Mouse (Mus musculus): ENCODE measurements around the gene Zfp830.
A peak's percentile ranks its signal among the peaks of the same experiment; 100 is the strongest.

The Zfp830 gene

GRCm38 (mm10) chr11:82763742-82764437 is at the start of gene Zfp830, which contains the start of gene Cct6b:
Gene Zfp830, plus strand, starts transcription at chr11:82764345.
Gene Cct6b, minus strand, starts transcription at chr11:82764321.
- TF ChIP-seq GATA4 (IDR thresholded peaks at IDR 0.05; ENCODE audit: insufficient replicate concordance, low read length) = peak; percentile 48; the same call in 1 of the 2 replicates

- no peak for TF ChIP-seq GATA4 (IDR thresholded peaks at IDR 0.05; ENCODE audit: insufficient replicate concordance, low read length)
Observed at GRCm38 (mm10) chr11:82719294-82719693, 44.9 kb upstream of the Zfp830 start.

- TF ChIP-seq GATA4 (IDR thresholded peaks at IDR 0.05; ENCODE audit: insufficient replicate concordance, low read length) = no peak
Observed at GRCm38 (mm10) chr11:82726862-82727261, 37.3 kb upstream of the Zfp830 start.

- TF ChIP-seq GATA4 (IDR thresholded peaks at IDR 0.05; ENCODE audit: insufficient replicate concordance, low read length) = no peak
Observed at GRCm38 (mm10) chr11:82734227-82734626, 29.9 kb upstream of the Zfp830 start.

GRCm38 (mm10) chr11:82739006-82739405 is 25.1 kb upstream of the Zfp830 start:
- TF ChIP-seq GATA4 (IDR thresholded peaks at IDR 0.05; ENCODE audit: insufficient replicate concordance, low read length) = no peak

GRCm38 (mm10) chr11:82746138-82746537 is 18.0 kb upstream of the Zfp830 start:
- peak; percentile 52; the same call in 1 of the 2 replicates for TF ChIP-seq GATA4 (IDR thresholded peaks at IDR 0.05; ENCODE audit: insufficient replicate concordance, low read length)

- no peak for TF ChIP-seq GATA4 (IDR thresholded peaks at IDR 0.05; ENCODE audit: insufficient replicate concordance, low read length)
Observed at GRCm38 (mm10) chr11:82746857-82747366, 17.2 kb upstream of the Zfp830 start.

GRCm38 (mm10) chr11:82752349-82753115 is 11.6 kb upstream of the Zfp830 start:
- TF ChIP-seq GATA4 (IDR thresholded peaks at IDR 0.05; ENCODE audit: insufficient replicate concordance, low read length) = no peak

- TF ChIP-seq GATA4 (IDR thresholded peaks at IDR 0.05; ENCODE audit: insufficient replicate concordance, low read length) = no peak
Observed at GRCm38 (mm10) chr11:82755919-82756318, 8.2 kb upstream of the Zfp830 start.

- TF ChIP-seq GATA4 (IDR thresholded peaks at IDR 0.05; ENCODE audit: insufficient replicate concordance, low read length) = no peak
Observed at GRCm38 (mm10) chr11:82762286-82762829, 1.8 kb upstream of the Zfp830 start.

GRCm38 (mm10) chr11:82763261-82763660 is 884 bp upstream of the Zfp830 start:
- no peak for TF ChIP-seq GATA4 (IDR thresholded peaks at IDR 0.05; ENCODE audit: insufficient replicate concordance, low read length)

- no peak for TF ChIP-seq GATA4 (IDR thresholded peaks at IDR 0.05; ENCODE audit: insufficient replicate concordance, low read length)
Observed at GRCm38 (mm10) chr11:82764438-82764924, 336 bp downstream of the Zfp830 start.

GRCm38 (mm10) chr11:82780134-82780533 is 16.0 kb downstream of the Zfp830 start:
- TF ChIP-seq GATA4 (IDR thresholded peaks at IDR 0.05; ENCODE audit: insufficient replicate concordance, low read length) = no peak

GRCm38 (mm10) chr11:82780983-82781903 is 17.1 kb downstream of the Zfp830 start, which contains the start of gene Lig3:
Gene Lig3, plus strand, starts transcription at chr11:82781108.
- TF ChIP-seq GATA4 (IDR thresholded peaks at IDR 0.05; ENCODE audit: insufficient replicate concordance, low read length) = no peak
